Mouse (Mus musculus): ENCODE measurements at regions not wholly inside any gene's neighbourhood (a gene's known extent, or its start where the extent isn't known, plus 50 kb on each side); places are given as distances from the start of the nearest gene placed in this dataset.
A peak's percentile ranks its signal among the peaks of the same experiment; 100 is the strongest.

- no peak overlapping the region for H3K9ac ChIP-seq (ENCODE audit: insufficient read depth, low read depth, low read length, poor library complexity, severe bottlenecking)
- H3K36me3 ChIP-seq (ENCODE audit: control insufficient read depth, insufficient read depth, low read length, poor library complexity, severe bottlenecking) = no peaks in the 10 kb centered on the region
- no peak overlapping the region for H3K27ac ChIP-seq (ENCODE audit: insufficient read depth, low read depth, low read length, poor library complexity, severe bottlenecking)
- H3K4me3 ChIP-seq (ENCODE audit: insufficient read depth in 1 of 2, low read depth in 1 of 2, low read length in 2 of 2, poor library complexity in 1 of 2, severe bottlenecking in 1 of 2) = no peak overlapping the region
- no peak for DNase-seq (ENCODE audit: low read depth, low spot score)
- TF ChIP-seq ZNF384 (IDR thresholded peaks at IDR 0.05; ENCODE audit: low read depth, low read length) = no peak
- no peak for TF ChIP-seq HCFC1 (IDR thresholded peaks at IDR 0.05; ENCODE audit: borderline replicate concordance, insufficient read depth, low read length)
- no peak for TF ChIP-seq CHD2 (IDR thresholded peaks at IDR 0.05; ENCODE audit: low read depth, low read length)
- H3K4me1 ChIP-seq (ENCODE audit: control insufficient read depth in 2 of 2, insufficient read depth in 2 of 2, low read length in 2 of 2, poor library complexity in 1 of 2) = peaks cover 0 to 1% of the 10 kb centered on the region in 2 experiments; a peak in 1 of 4 replicates
- in situ Hi-C loops (cut with MboI; ENCODE audit: low sequenced_read_pairs in 2 of 2, unreplicated experiment in 2 of 2) = loop anchor here in 1 of 2 experiments (25.0 kb wide), 1 partner anchor 481 kb away; no protein-coding TSS in a partner anchor
- no peaks in the 10 kb centered on the region for H3K9me3 ChIP-seq (ENCODE audit: control insufficient read depth, insufficient read depth, low read depth, low read length)
Measured at GRCm38 (mm10) chr5:102206456-102206855, 136.7 kb upstream of the Wdfy3 start.

DNA sequence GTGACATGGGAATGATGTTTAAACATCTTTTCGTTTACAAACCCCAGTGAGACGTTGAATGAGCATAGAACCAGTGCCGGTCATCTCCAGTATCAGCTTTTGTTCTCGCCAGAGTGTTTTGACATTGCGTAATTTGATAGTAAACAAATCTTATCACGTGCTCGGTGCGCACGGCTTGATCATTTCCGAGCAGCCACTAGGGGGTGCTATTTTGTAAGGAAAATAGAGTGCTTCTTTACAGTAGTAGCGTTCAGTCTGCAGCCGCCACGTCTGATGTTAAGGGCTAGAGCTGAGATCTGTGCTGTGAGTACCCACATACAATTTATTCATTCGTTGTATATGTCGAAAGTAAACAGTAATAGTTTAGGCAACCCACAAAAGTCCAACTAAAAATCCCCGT lies 137.2 kb upstream of the Wdfy3 start:
- H3K4me1 ChIP-seq (ENCODE audit: control insufficient read depth in 2 of 2, insufficient read depth in 2 of 2, low read length in 2 of 2, poor library complexity in 1 of 2) = peaks cover 0 to 1% of the 10 kb centered on the region in 2 experiments; a peak in 1 of 4 replicates
- H3K27ac ChIP-seq (ENCODE audit: insufficient read depth, low read depth, low read length, poor library complexity, severe bottlenecking) = no peak overlapping the region
- peak; percentile 82 for DNase-seq (ENCODE audit: low read depth, low spot score)
- no peaks in the 10 kb centered on the region for H3K9me3 ChIP-seq (ENCODE audit: control insufficient read depth, insufficient read depth, low read depth, low read length)
- no peak overlapping the region for H3K4me3 ChIP-seq (ENCODE audit: insufficient read depth in 1 of 2, low read depth in 1 of 2, low read length in 2 of 2, poor library complexity in 1 of 2, severe bottlenecking in 1 of 2)
- H3K9ac ChIP-seq (ENCODE audit: insufficient read depth, low read depth, low read length, poor library complexity, severe bottlenecking) = no peak overlapping the region
- TF ChIP-seq CHD2 (IDR thresholded peaks at IDR 0.05; ENCODE audit: low read depth, low read length) (no peak), HCFC1 (IDR thresholded peaks at IDR 0.05; ENCODE audit: borderline replicate concordance, insufficient read depth, low read length) (no peak), MAFK (IDR thresholded peaks at IDR 0.05; ENCODE audit: insufficient read depth, low read depth, low read length) (no peak), ZNF384 (IDR thresholded peaks at IDR 0.05; ENCODE audit: low read depth, low read length) (no peak), ZC3H11A (IDR thresholded peaks at IDR 0.05; ENCODE audit: borderline replicate concordance, low read depth, low read length) (no peak)
- H3K36me3 ChIP-seq (ENCODE audit: control insufficient read depth, insufficient read depth, low read length, poor library complexity, severe bottlenecking) = no peaks in the 10 kb centered on the region
- in situ Hi-C loops (cut with MboI; ENCODE audit: low sequenced_read_pairs in 2 of 2, unreplicated experiment in 2 of 2) = loop anchor here in 1 of 2 experiments (25.0 kb wide), 1 partner anchor 480 kb away; no protein-coding TSS in a partner anchor

GRCm38 (mm10) chr5:102213145-102213544 lies 143.4 kb upstream of the Wdfy3 start:
- Histone ChIP-seq H3K36me3 (ENCODE audit: control insufficient read depth, insufficient read depth, low read length, poor library complexity, severe bottlenecking) (no peaks in the 10 kb centered on the region), H3K27ac (ENCODE audit: insufficient read depth, low read depth, low read length, poor library complexity, severe bottlenecking) (no peak overlapping the region), H3K4me1 (ENCODE audit: control insufficient read depth in 2 of 2, insufficient read depth in 2 of 2, low read length in 2 of 2, poor library complexity in 1 of 2) (no peaks in the 10 kb centered on the region), H3K9me3 (ENCODE audit: control insufficient read depth, insufficient read depth, low read depth, low read length) (no peaks in the 10 kb centered on the region), H3K9ac (ENCODE audit: insufficient read depth, low read depth, low read length, poor library complexity, severe bottlenecking) (no peak overlapping the region), H3K4me3 (ENCODE audit: insufficient read depth in 1 of 2, low read depth in 1 of 2, low read length in 2 of 2, poor library complexity in 1 of 2, severe bottlenecking in 1 of 2) (no peak overlapping the region)
- TF ChIP-seq MAFK (IDR thresholded peaks at IDR 0.05; ENCODE audit: insufficient read depth, low read depth, low read length) (no peak), ZC3H11A (IDR thresholded peaks at IDR 0.05; ENCODE audit: borderline replicate concordance, low read depth, low read length) (peak; percentile 41; the same call in 1 of the 2 replicates)
- DNase-seq (ENCODE audit: low read depth, low spot score) = peak; percentile 69
- in situ Hi-C loops (cut with MboI; ENCODE audit: low sequenced_read_pairs in 2 of 2, unreplicated experiment in 2 of 2) = loop anchor here in 1 of 2 experiments (25.0 kb wide), 1 partner anchor 474 kb away; no protein-coding TSS in a partner anchor

DNA sequence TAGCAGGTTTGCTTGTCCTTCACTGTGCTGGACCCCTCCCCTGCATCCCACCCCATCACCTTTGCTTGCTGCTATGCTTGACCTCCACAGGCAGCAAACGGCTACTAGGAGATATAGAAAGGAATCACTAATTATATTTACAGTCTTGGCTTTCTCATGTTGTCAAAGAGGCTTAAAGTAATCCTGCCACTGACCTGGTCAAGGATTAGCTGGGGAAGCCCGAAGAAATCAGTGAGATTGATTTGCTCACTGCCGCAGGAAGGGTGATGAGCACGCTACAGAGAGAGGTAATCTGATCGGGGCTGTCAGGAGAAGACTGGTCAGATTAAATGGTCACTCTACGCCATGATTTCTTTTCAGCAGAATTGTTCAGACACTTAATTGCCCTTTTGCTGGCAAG lies 157.4 kb upstream of the Wdfy3 start:
- H3K36me3 ChIP-seq (ENCODE audit: control insufficient read depth, insufficient read depth, low read length, poor library complexity, severe bottlenecking) = no peaks in the 10 kb centered on the region
- H3K4me1 ChIP-seq (ENCODE audit: control insufficient read depth in 2 of 2, insufficient read depth in 2 of 2, low read length in 2 of 2, poor library complexity in 1 of 2) = no peaks in the 10 kb centered on the region
- in situ Hi-C loops (cut with MboI; ENCODE audit: low sequenced_read_pairs in 2 of 2, unreplicated experiment in 2 of 2) = no loop called here
- no peak for TF ChIP-seq CHD2 (IDR thresholded peaks at IDR 0.05; ENCODE audit: low read depth, low read length)
- no peak for TF ChIP-seq ZNF384 (IDR thresholded peaks at IDR 0.05; ENCODE audit: low read depth, low read length)
- no peak for TF ChIP-seq MAFK (IDR thresholded peaks at IDR 0.05; ENCODE audit: insufficient read depth, low read depth, low read length)
- TF ChIP-seq HCFC1 (IDR thresholded peaks at IDR 0.05; ENCODE audit: borderline replicate concordance, insufficient read depth, low read length) = no peak
- no peak for TF ChIP-seq ZC3H11A (IDR thresholded peaks at IDR 0.05; ENCODE audit: borderline replicate concordance, low read depth, low read length)
- no peak overlapping the region for H3K4me3 ChIP-seq (ENCODE audit: insufficient read depth in 1 of 2, low read depth in 1 of 2, low read length in 2 of 2, poor library complexity in 1 of 2, severe bottlenecking in 1 of 2)
- no peak overlapping the region for H3K9ac ChIP-seq (ENCODE audit: insufficient read depth, low read depth, low read length, poor library complexity, severe bottlenecking)
- no peaks in the 10 kb centered on the region for H3K9me3 ChIP-seq (ENCODE audit: control insufficient read depth, insufficient read depth, low read depth, low read length)
- no peak overlapping the region for H3K27ac ChIP-seq (ENCODE audit: insufficient read depth, low read depth, low read length, poor library complexity, severe bottlenecking)
- no peak for DNase-seq (ENCODE audit: low read depth, low spot score)

GRCm38 (mm10) chr5:102242614-102243013 lies 172.9 kb upstream of the Wdfy3 start:
- Histone ChIP-seq H3K9me3 (ENCODE audit: control insufficient read depth, insufficient read depth, low read depth, low read length) (no peaks in the 10 kb centered on the region), H3K4me3 (ENCODE audit: insufficient read depth in 1 of 2, low read depth in 1 of 2, low read length in 2 of 2, poor library complexity in 1 of 2, severe bottlenecking in 1 of 2) (no peak overlapping the region), H3K36me3 (ENCODE audit: control insufficient read depth, insufficient read depth, low read length, poor library complexity, severe bottlenecking) (no peaks in the 10 kb centered on the region), H3K9ac (ENCODE audit: insufficient read depth, low read depth, low read length, poor library complexity, severe bottlenecking) (no peak overlapping the region), H3K27ac (ENCODE audit: insufficient read depth, low read depth, low read length, poor library complexity, severe bottlenecking) (no peak overlapping the region), H3K4me1 (ENCODE audit: control insufficient read depth in 2 of 2, insufficient read depth in 2 of 2, low read length in 2 of 2, poor library complexity in 1 of 2) (no peaks in the 10 kb centered on the region)
- no peak for DNase-seq (ENCODE audit: low read depth, low spot score)
- TF ChIP-seq ZNF384 (IDR thresholded peaks at IDR 0.05; ENCODE audit: low read depth, low read length) (no peak), HCFC1 (IDR thresholded peaks at IDR 0.05; ENCODE audit: borderline replicate concordance, insufficient read depth, low read length) (no peak)
- in situ Hi-C loops (cut with MboI; ENCODE audit: low sequenced_read_pairs in 2 of 2, unreplicated experiment in 2 of 2) = no loop called here
